Mouse (Mus musculus) small intestine, adult 2 months (tissue): ENCODE data around the gene Tec. TPM values are rescaled to one million over a fixed set of nuclear protein-coding genes. Genes with fewer than 3 reads are reported as not detected.

Source experiments
- H3K27ac ChIP-seq: fragments of 200-500 bp; 2 replicates; pipeline ENCODE4 v1.5.1; 2012; ENCODE audit warnings: low read depth, low read length, control low read depth, inconsistent platforms; ENCODE audit not compliant: insufficient read depth
- H3K27me3 ChIP-seq: fragments of 200-500 bp; 2 replicates; pipeline ENCODE4 v1.6.1; 2012; ENCODE audit warnings: mild to moderate bottlenecking, moderate library complexity, low read length, inconsistent platforms; ENCODE audit not compliant: control insufficient read depth, insufficient read depth
- H3K36me3 ChIP-seq: fragments of 200-500 bp; 2 replicates; pipeline ENCODE4 v1.6.1; 2012; ENCODE audit warnings: mild to moderate bottlenecking, low read length, control low read depth, inconsistent platforms; ENCODE audit not compliant: control insufficient read depth, insufficient read depth
- H3K4me1 ChIP-seq: fragments of 200-500 bp; 2 replicates; pipeline ENCODE4 v1.6.1; 2012; ENCODE audit warnings: low read length, inconsistent platforms, mixed read lengths; ENCODE audit not compliant: control insufficient read depth, insufficient read depth, insufficient read length
- H3K4me3 ChIP-seq: fragments of 200-500 bp; 2 replicates; pipeline ENCODE4 v1.5.1; 2012; ENCODE audit warnings: low read depth, mild to moderate bottlenecking, control low read depth, inconsistent platforms, low read length, moderate library complexity
- CTCF ChIP-seq: fragments of 200-500 bp; IDR thresholded peaks from 2 replicates; pipeline ENCODE4 v1.5.1; 2012; ENCODE audit warnings: low read depth, mild to moderate bottlenecking, control low read depth, inconsistent platforms, low read length, moderate library complexity, mixed read lengths; ENCODE audit not compliant: insufficient replicate concordance, insufficient read length; ENCODE audit errors: extremely low read depth
- POLR2A ChIP-seq: fragments of 200-500 bp; IDR thresholded peaks from 2 replicates; pipeline ENCODE4 v1.6.1; 2012; ENCODE audit warnings: low read depth, mild to moderate bottlenecking, control low read depth, inconsistent platforms, low read length, moderate library complexity
- WGBS: fragments of 180-500 bp; shearing (Covaris S2); methylation state at CpG from one replicate; pipeline ENCODE4 v1.1.7; 2018; 5-methylcytosine and 5-hydroxymethylcytosine counted together
- polyA plus RNA-seq: library from polyadenylated mRNA; depleted of rRNA; stranded (reverse); fragments of >200 nt; gene quantifications from 2 replicates; pipeline ENCODE4 v1.2.3, GENCODE M21; 2012

Gene Tec
- polyA plus RNA-seq, 1 experiment = 7.1 TPM

GRCm38 (mm10) chr5:72901866-72902265 is 33.6 kb upstream of the Tec start:
- no peak overlapping the region for H3K27ac ChIP-seq
- WGBS = 74% methylated on average over 4 of the region's 4 CpGs
- H3K4me1 ChIP-seq = no peaks in the 10 kb centered on the region; the same call in 1 of the 2 replicates
- no peaks in the 10 kb centered on the region for H3K36me3 ChIP-seq
- no peak for TF ChIP-seq POLR2A
- TF ChIP-seq CTCF = no peak
- H3K4me3 ChIP-seq = no peak overlapping the region
- H3K27me3 ChIP-seq = no peaks in the 10 kb centered on the region

GRCm38 (mm10) chr5:72899255-72899654 is 31.0 kb upstream of the Tec start:
- Histone ChIP-seq H3K36me3 (no peaks in the 10 kb centered on the region), H3K27ac (no peak overlapping the region), H3K4me3 (no peak overlapping the region), H3K27me3 (no peaks in the 10 kb centered on the region), H3K4me1 (no peaks in the 10 kb centered on the region; the same call in 1 of the 2 replicates)
- WGBS = 88% methylated on average over 8 of the region's 8 CpGs
- TF ChIP-seq CTCF (no peak), POLR2A (no peak)

- Histone ChIP-seq H3K36me3 (no peaks in the 10 kb centered on the region), H3K4me3 (no peak overlapping the region), H3K27ac (no peak overlapping the region), H3K4me1 (no peaks in the 10 kb centered on the region; the same call in 1 of the 2 replicates), H3K27me3 (no peaks in the 10 kb centered on the region)
- TF ChIP-seq CTCF = no peak
- TF ChIP-seq POLR2A = no peak
- WGBS = 69% methylated on average over 6 of the region's 6 CpGs
These were observed 29.7 kb upstream of the Tec start for GRCm38 (mm10) chr5:72897998-72898397.

- TF ChIP-seq POLR2A (no peak), CTCF (no peak)
- H3K36me3 ChIP-seq = no peaks in the 10 kb centered on the region
- H3K4me1 ChIP-seq = no peaks in the 10 kb centered on the region; the same call in 1 of the 2 replicates
- no peak overlapping the region for H3K27ac ChIP-seq
- 47% methylated on average over 18 of the region's 18 CpGs for WGBS
- no peak overlapping the region for H3K4me3 ChIP-seq
- no peaks in the 10 kb centered on the region for H3K27me3 ChIP-seq
These were observed 28.4 kb upstream of the Tec start for GRCm38 (mm10) chr5:72896478-72897279.

- no peak overlapping the region for H3K27ac ChIP-seq
- no peaks in the 10 kb centered on the region; the same call in 1 of the 2 replicates for H3K4me1 ChIP-seq
- no peak overlapping the region for H3K4me3 ChIP-seq
- 83% methylated on average over 11 of the region's 11 CpGs for WGBS
- H3K36me3 ChIP-seq = no peaks in the 10 kb centered on the region
- no peaks in the 10 kb centered on the region for H3K27me3 ChIP-seq
- TF ChIP-seq POLR2A = no peak
- no peak for TF ChIP-seq CTCF
These were observed 27.0 kb upstream of the Tec start for GRCm38 (mm10) chr5:72895261-72895660.

GRCm38 (mm10) chr5:72893987-72894386 is 25.7 kb upstream of the Tec start:
- H3K27ac ChIP-seq = no peak overlapping the region
- no peak overlapping the region for H3K4me3 ChIP-seq
- 70% methylated on average over 5 of the region's 5 CpGs for WGBS
- no peaks in the 10 kb centered on the region; the same call in 1 of the 2 replicates for H3K4me1 ChIP-seq
- no peaks in the 10 kb centered on the region for H3K27me3 ChIP-seq
- TF ChIP-seq POLR2A = no peak
- TF ChIP-seq CTCF = peak; percentile 65; the same call in 1 of the 2 replicates
- H3K36me3 ChIP-seq = no peaks in the 10 kb centered on the region

- Histone ChIP-seq H3K27me3 (no peaks in the 10 kb centered on the region), H3K27ac (no peak overlapping the region), H3K36me3 (no peaks in the 10 kb centered on the region), H3K4me3 (no peak overlapping the region), H3K4me1 (no peaks in the 10 kb centered on the region)
- 1% methylated on average over 12 of the region's 12 CpGs for WGBS
- no peak for TF ChIP-seq POLR2A
- peak; percentile 90; the same call in 1 of the 2 replicates for TF ChIP-seq CTCF
These were observed 23.3 kb upstream of the Tec start for GRCm38 (mm10) chr5:72891534-72891933.
